Mouse (Mus musculus): ENCODE results near the gene Hist1h1e.

- TF ChIP-seq CTCF (IDR thresholded peaks at IDR 0.05; ENCODE audit: extremely low read depth, insufficient read depth, insufficient read length, insufficient replicate concordance) = no peak
- TF ChIP-seq POLR2A (IDR thresholded peaks at IDR 0.05; ENCODE audit: low read depth, low read length) = no peak
Measured at GRCm38 (mm10) chr13:23577835-23578234, 44.5 kb downstream of the Hist1h1e start.
